Mouse (Mus musculus) midbrain, postnatal 0 days (tissue): Measurements from ENCODE around the gene Olfr521. TPM values are rescaled to one million over a fixed set of nuclear protein-coding genes. Genes with fewer than 3 reads are reported as not detected.
A peak's percentile ranks its signal among the peaks of the same experiment; 100 is the strongest.

Source experiments
- ATAC-seq: fragments of 200-750 bp; cut with Nextera tagmentation; 2 replicates; pipeline ENCODE4 v1.8.0; 2017; ENCODE audit warnings: moderate number of reproducible peaks, mild to moderate bottlenecking, moderate TSS enrichment, moderate library complexity; ENCODE audit not compliant: low FRiP score
- DNase-seq: peaks from one replicate; pipeline ENCODE4 v3.0.0-alpha.2; 2015; ENCODE audit warnings: low spot score
- H3K27ac ChIP-seq: fragments of 300-500 bp; sonication (generic); 2 replicates; pipeline ENCODE4 v1.5.1; 2014; ENCODE audit warnings: low read depth, mild to moderate bottlenecking, low read length, mixed read lengths
- H3K27me3 ChIP-seq: fragments of 300-500 bp; sonication (generic); 2 replicates; pipeline ENCODE4 v1.6.1; 2014; ENCODE audit warnings: low read length, control low read depth, mixed read lengths; ENCODE audit not compliant: insufficient read depth
- H3K36me3 ChIP-seq: fragments of 300-500 bp; sonication (generic); 2 replicates; pipeline ENCODE4 v1.6.1; 2014; ENCODE audit warnings: low read length, control low read depth, mixed read lengths; ENCODE audit not compliant: insufficient read depth
- H3K4me1 ChIP-seq: fragments of 300-500 bp; sonication (generic); 2 replicates; pipeline ENCODE4 v1.6.1; 2014; ENCODE audit warnings: mild to moderate bottlenecking, control low read depth, antibody characterized with exemption, low read length, mixed read lengths; ENCODE audit not compliant: insufficient read depth
- H3K4me2 ChIP-seq: fragments of 300-500 bp; sonication (generic); 2 replicates; pipeline ENCODE4 v1.6.1; 2014; ENCODE audit warnings: low read depth, mild to moderate bottlenecking, low read length, mixed read lengths; ENCODE audit not compliant: poor library complexity, severe bottlenecking
- H3K4me3 ChIP-seq: fragments of 300-500 bp; sonication (generic); 2 replicates; pipeline ENCODE4 v1.5.1; 2014; ENCODE audit warnings: low read depth, mild to moderate bottlenecking, low read length, moderate library complexity
- H3K9ac ChIP-seq: fragments of 300-500 bp; sonication (generic); replicated peaks from 2 replicates; pipeline ENCODE4 v1.6.1; 2014; ENCODE audit warnings: mild to moderate bottlenecking, low read length, moderate library complexity, mixed read lengths; ENCODE audit not compliant: poor library complexity, severe bottlenecking
- H3K9me3 ChIP-seq: fragments of 300-500 bp; sonication (generic); 2 replicates; pipeline ENCODE4 v1.6.1; 2016; ENCODE audit warnings: low read length, control low read depth
- CTCF ChIP-seq: IDR thresholded peaks from 2 replicates; pipeline ENCODE4 v1.5.1; 2016; ENCODE audit warnings: antibody characterized with exemption, mild to moderate bottlenecking
- WGBS: fragments of 180-500 bp; shearing (Covaris S2); extraction: QIAGEN DNeasy Blood & Tissue Kit; methylation state at CpG from one replicate; pipeline ENCODE4 v1.1.7; 2014; 5-methylcytosine and 5-hydroxymethylcytosine counted together
- polyA plus RNA-seq: library from polyadenylated mRNA; unstranded; fragments of >200 nt; fragmentation: Nextera tagmentation; extraction: Ambion mirVana; gene quantifications from 2 replicates; pipeline ENCODE4 v1.2.1, GENCODE M21; 2015
- total RNA-seq: library from RNA; depleted of rRNA; stranded (reverse); fragments of >200 nt; gene quantifications from 2 replicates; pipeline ENCODE4 v1.2.3, GENCODE M21; 2014

The Olfr521 gene
- total and polyA plus RNA-seq, 2 experiments from 2014 or later: not detected

GRCm38 (mm10) chr7:99788563-99788962 lies 25.3 kb downstream of the Olfr521 start:
- Histone ChIP-seq H3K4me1 (no peaks in the 10 kb centered on the region), H3K36me3 (no peaks in the 10 kb centered on the region), H3K4me3 (no peak overlapping the region), H3K27ac (no peak overlapping the region), H3K4me2 (no peak overlapping the region), H3K9ac (no peak overlapping the region), H3K9me3 (no peaks in the 10 kb centered on the region), H3K27me3 (no peaks in the 10 kb centered on the region)
- DNase-seq (no peak), ATAC-seq (no peak)
- no peak for TF ChIP-seq CTCF
- WGBS: 63% methylated on average over 5 of the region's 5 CpGs

- Histone ChIP-seq H3K9me3 (no peaks in the 10 kb centered on the region), H3K4me3 (no peak overlapping the region), H3K36me3 (no peaks in the 10 kb centered on the region), H3K27ac (no peak overlapping the region), H3K4me1 (no peaks in the 10 kb centered on the region), H3K9ac (no peak overlapping the region), H3K27me3 (no peaks in the 10 kb centered on the region), H3K4me2 (no peak overlapping the region)
- DNase-seq (no peak), ATAC-seq (no peak)
- TF ChIP-seq CTCF: no peak
- 72% methylated on average over 10 of the region's 10 CpGs for WGBS
Observed at GRCm38 (mm10) chr7:99790816-99791215, 27.5 kb downstream of the Olfr521 start.

GRCm38 (mm10) chr7:99794096-99794495 lies 30.8 kb downstream of the Olfr521 start:
- ATAC-seq (no peak), DNase-seq (no peak)
- 0 out of 2 replicates have a peak, but pooled peaks cover 4% of the 10 kb centered on the region for H3K4me1 ChIP-seq
- H3K36me3 ChIP-seq: no peaks in the 10 kb centered on the region
- 57% methylated on average over 2 of the region's 2 CpGs for WGBS
- no peak for TF ChIP-seq CTCF
- no peak overlapping the region for H3K4me2 ChIP-seq
- no peak overlapping the region for H3K27ac ChIP-seq
- H3K9ac ChIP-seq: no peak overlapping the region
- no peaks in the 10 kb centered on the region for H3K27me3 ChIP-seq
- no peak overlapping the region for H3K4me3 ChIP-seq
- H3K9me3 ChIP-seq: no peaks in the 10 kb centered on the region

- Histone ChIP-seq H3K4me3 (no peak overlapping the region), H3K9me3 (no peaks in the 10 kb centered on the region), H3K27me3 (no peaks in the 10 kb centered on the region), H3K4me1 (0 out of 2 replicates have a peak, but pooled peaks cover 4% of the 10 kb centered on the region), H3K4me2 (peak overlapping the region; percentile 9; the same call in 1 of the 2 replicates), H3K36me3 (no peaks in the 10 kb centered on the region), H3K9ac (0 out of 2 replicates have a peak overlapping the region, but pooled peaks have one; percentile 2), H3K27ac (no peak overlapping the region)
- peak; percentile 36; the same call in 1 of the 2 replicates for ATAC-seq
- WGBS: 14% methylated on average over 17 of the region's 17 CpGs
- peak; percentile 58 for DNase-seq
- TF ChIP-seq CTCF: no peak
Observed at GRCm38 (mm10) chr7:99795192-99795981, 32.1 kb downstream of the Olfr521 start.

- no peak for DNase-seq
- H3K9ac ChIP-seq: no peak overlapping the region
- no peak for ATAC-seq
- no peak overlapping the region for H3K4me2 ChIP-seq
- H3K4me1 ChIP-seq: 0 out of 2 replicates have a peak, but pooled peaks cover 4% of the 10 kb centered on the region
- no peak overlapping the region for H3K4me3 ChIP-seq
- TF ChIP-seq CTCF: no peak
- no peaks in the 10 kb centered on the region for H3K27me3 ChIP-seq
- H3K27ac ChIP-seq: no peak overlapping the region
- 62% methylated on average over 3 of the region's 3 CpGs for WGBS
- no peaks in the 10 kb centered on the region for H3K36me3 ChIP-seq
- H3K9me3 ChIP-seq: no peaks in the 10 kb centered on the region
Observed at GRCm38 (mm10) chr7:99796471-99796870, 33.2 kb downstream of the Olfr521 start.

- 64% methylated on average over 3 of the region's 3 CpGs for WGBS
- TF ChIP-seq CTCF: no peak
- DNase-seq: peak; percentile 39
Observed at GRCm38 (mm10) chr7:99797261-99797660, 34.0 kb downstream of the Olfr521 start.

More at GRCm38 (mm10) chr7:99797261-99797660, 34.0 kb downstream of the Olfr521 start:
- ATAC-seq: no peak
- H3K36me3 ChIP-seq: no peaks in the 10 kb centered on the region
- no peak overlapping the region for H3K4me3 ChIP-seq
- H3K9me3 ChIP-seq: no peaks in the 10 kb centered on the region
- H3K27me3 ChIP-seq: no peaks in the 10 kb centered on the region
- no peak overlapping the region for H3K27ac ChIP-seq
- 0 out of 2 replicates have a peak, but pooled peaks cover 4% of the 10 kb centered on the region for H3K4me1 ChIP-seq
- H3K4me2 ChIP-seq: no peak overlapping the region
- no peak overlapping the region for H3K9ac ChIP-seq
